27 mouse cellular contexts compared by ENCODE assay signal in the genomic region with DNA sequence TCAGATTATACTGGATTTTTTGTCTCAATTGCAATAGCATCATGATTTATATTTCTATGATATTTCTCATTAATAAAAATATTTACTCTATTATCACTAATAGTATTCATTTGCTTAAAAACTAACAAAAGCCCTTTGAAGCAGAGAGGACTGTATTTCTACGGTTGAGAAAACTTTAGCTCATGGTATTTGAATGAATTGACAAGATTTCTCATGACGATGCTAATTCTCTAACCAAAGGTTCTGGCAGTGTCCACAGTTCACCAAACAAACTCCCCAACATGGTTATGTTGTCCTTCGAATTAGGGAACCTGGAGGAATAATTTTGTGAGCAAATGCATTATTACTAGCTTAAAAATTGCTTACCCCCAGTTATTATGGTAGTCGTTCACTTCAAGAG.
"Had no signal": no experiment of that assay in that cellular context is flagged by ENCODE, and none has a peak within 500 bp of the region (broad histone marks: within the 10 kb centered on the region; RNA-seq: fewer than 3 reads in every experiment).

No protein-coding gene starts in this region.

- H3K9ac ChIP-seq: embryonic facial prominence, embryonic 12.5 days; embryonic facial prominence, embryonic 13.5 days; embryonic facial prominence, embryonic 15.5 days; forebrain, embryonic 12.5 days; forebrain, embryonic 13.5 days; forebrain, embryonic 15.5 days; forebrain, postnatal 0 days had no signal

- H3K36me3 ChIP-seq: embryonic facial prominence, embryonic 10.5 days; embryonic facial prominence, embryonic 12.5 days; embryonic facial prominence, embryonic 13.5 days; embryonic facial prominence, embryonic 15.5 days; forebrain, embryonic 10.5 days; forebrain, embryonic 12.5 days; forebrain, embryonic 15.5 days had no signal

- H3K4me1 ChIP-seq: embryonic facial prominence, embryonic 10.5 days; embryonic facial prominence, embryonic 12.5 days; embryonic facial prominence, embryonic 13.5 days; embryonic facial prominence, embryonic 15.5 days; forebrain, embryonic 13.5 days; forebrain, embryonic 15.5 days had no signal

- ATAC-seq: forebrain, embryonic 13.5 days; forebrain, embryonic 14.5 days; forebrain, embryonic 15.5 days; forebrain, embryonic 16.5 days; forebrain, postnatal 0 days had no signal

- H3K4me3 ChIP-seq: embryonic facial prominence, embryonic 10.5 days; embryonic facial prominence, embryonic 12.5 days; embryonic facial prominence, embryonic 13.5 days; embryonic facial prominence, embryonic 15.5 days; erythroblast, embryonic 14.5 days; forebrain, embryonic 10.5 days; forebrain, embryonic 12.5 days; forebrain, embryonic 13.5 days; forebrain, embryonic 15.5 days; gastrocnemius, adult 2 months; heart, adult 2 months had no signal

- H3K4me2 ChIP-seq: embryonic facial prominence, embryonic 12.5 days; embryonic facial prominence, embryonic 13.5 days; embryonic facial prominence, embryonic 15.5 days; forebrain, embryonic 12.5 days; forebrain, embryonic 13.5 days; forebrain, embryonic 15.5 days had no signal

- H3K27ac ChIP-seq: embryonic facial prominence, embryonic 10.5 days; embryonic facial prominence, embryonic 12.5 days; embryonic facial prominence, embryonic 13.5 days; embryonic facial prominence, embryonic 15.5 days; forebrain, embryonic 10.5 days; forebrain, embryonic 12.5 days; forebrain, embryonic 13.5 days; forebrain, embryonic 15.5 days; gastrocnemius, adult 2 months; heart, adult 2 months had no signal

- H3K9me3 ChIP-seq: embryonic facial prominence, embryonic 10.5 days; embryonic facial prominence, embryonic 12.5 days; embryonic facial prominence, embryonic 13.5 days; embryonic facial prominence, embryonic 15.5 days; forebrain, embryonic 12.5 days; forebrain, embryonic 13.5 days; forebrain, embryonic 15.5 days had no signal

- H3K27me3 ChIP-seq: embryonic facial prominence, embryonic 12.5 days; embryonic facial prominence, embryonic 13.5 days; embryonic facial prominence, embryonic 15.5 days; forebrain, embryonic 12.5 days; forebrain, embryonic 13.5 days; forebrain, embryonic 15.5 days had no signal

- DNase-seq: cerebellum, adult 9-10 months; cerebellum, adult 9-11 months; cerebellum, postnatal 10 days; cerebellum, postnatal 14 days; cerebellum, postnatal 25 days; cerebellum, postnatal 36 days; embryo, embryonic 11 days; forebrain, postnatal 0 days; gastrocnemius, adult 2 months; gastrocnemius, postnatal 10 days; gastrocnemius, postnatal 14 days; gastrocnemius, postnatal 25 days; gastrocnemius, postnatal 36 days; heart, adult 11 months; heart, adult 18-20 months; heart, adult 2 months had no signal
